Mouse (Mus musculus): ENCODE results near the gene Csde1. TPM values are rescaled to one million over a fixed set of nuclear protein-coding genes. Genes with fewer than 3 reads are reported as not detected.

Csde1 gene
- polyA plus RNA-seq (2015; fragmentation: Nextera tagmentation; extraction: Ambion mirVana), result 249 and 271 TPM in 2 replicates

DNA sequence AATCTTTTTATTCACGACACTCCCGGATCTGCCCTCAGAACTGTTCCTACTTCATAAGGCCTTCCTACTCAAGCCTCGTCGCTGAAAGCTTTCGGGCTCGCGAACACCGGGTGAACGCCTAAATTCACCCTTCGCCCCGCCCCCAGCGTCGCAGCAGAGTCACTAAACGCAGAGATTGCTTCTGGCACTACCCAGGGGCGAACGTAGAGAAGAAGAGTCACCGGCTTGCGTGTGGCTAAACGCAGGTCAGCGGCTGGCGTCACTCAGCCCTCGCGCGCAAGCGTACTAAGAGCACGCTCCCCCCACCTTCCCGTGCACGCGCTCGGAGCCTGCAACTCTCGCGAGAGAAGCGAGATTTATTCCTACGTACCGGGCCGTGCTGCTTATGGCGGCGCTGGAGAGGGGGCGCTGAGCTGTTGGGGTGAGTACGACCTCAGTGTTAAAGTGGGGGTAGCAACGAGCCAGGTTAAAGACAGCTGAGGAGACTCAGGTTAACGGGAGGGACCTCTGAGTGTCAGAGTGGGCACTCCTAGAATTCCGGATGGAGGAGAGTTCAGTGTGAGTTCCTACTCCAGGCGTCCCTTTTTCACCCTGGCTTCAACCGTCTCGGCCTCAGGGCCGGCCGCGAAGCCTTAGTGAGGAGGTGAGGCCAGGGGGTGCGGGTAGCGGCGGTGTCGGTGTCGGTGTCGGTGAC, at the start of gene Csde1:
Csde1 (plus strand) TSS at position 178 of the 694 bp plus-strand sequence.
- H3K4me2 ChIP-seq, result peak within 1 kb of the TSS; percentile 93
- H3K4me3 ChIP-seq, result peak within 1 kb of the TSS; percentile 94
- peak; percentile 90 for ATAC-seq (ENCODE audit: extremely low read depth, insufficient number of reproducible peaks, low FRiP score, low TSS enrichment)
- WGBS, result under 1% methylated on average over 55 of the region's 55 CpGs
- peak within 1 kb of the TSS; percentile 99 for H3K9ac ChIP-seq
- H3K27ac ChIP-seq (replicated peaks), result peak within 1 kb of the TSS; percentile 97
- H3K27me3 ChIP-seq (replicated peaks), result no peaks in the 10 kb centered on the region
- H3K4me1 ChIP-seq, result peaks cover 33% of the 10 kb centered on the region
- no peaks in the 10 kb centered on the region; the same call in 1 of the 2 replicates for H3K36me3 ChIP-seq
- H3K9me3 ChIP-seq, result no peaks in the 10 kb centered on the region

DNA sequence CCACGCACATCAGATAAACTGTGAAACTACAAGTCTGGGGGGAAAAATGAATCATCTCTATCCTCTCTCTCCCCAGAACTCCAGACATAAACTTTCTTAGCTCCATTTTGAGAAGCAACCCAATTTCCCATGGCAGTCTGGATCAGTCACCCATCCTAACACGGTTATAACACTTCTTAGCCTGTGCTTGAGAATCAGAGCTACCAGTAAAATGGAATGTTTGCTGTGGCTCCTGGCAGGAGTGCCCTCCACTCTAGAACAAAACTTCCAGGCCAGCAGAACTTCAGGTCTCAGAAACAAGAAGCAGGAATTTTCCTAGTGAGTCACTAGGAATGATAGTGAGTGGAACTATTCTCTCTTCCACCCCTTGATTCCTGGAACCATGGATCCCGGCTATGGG, 49.7 kb upstream of the Csde1 start:
- Histone ChIP-seq H3K4me1 (0 out of 2 replicates have a peak, but pooled peaks cover 3% of the 10 kb centered on the region), H3K27ac (replicated peaks) (no peak overlapping the region)
- WGBS, result 72% methylated on average over 3 of the region's 3 CpGs

DNA sequence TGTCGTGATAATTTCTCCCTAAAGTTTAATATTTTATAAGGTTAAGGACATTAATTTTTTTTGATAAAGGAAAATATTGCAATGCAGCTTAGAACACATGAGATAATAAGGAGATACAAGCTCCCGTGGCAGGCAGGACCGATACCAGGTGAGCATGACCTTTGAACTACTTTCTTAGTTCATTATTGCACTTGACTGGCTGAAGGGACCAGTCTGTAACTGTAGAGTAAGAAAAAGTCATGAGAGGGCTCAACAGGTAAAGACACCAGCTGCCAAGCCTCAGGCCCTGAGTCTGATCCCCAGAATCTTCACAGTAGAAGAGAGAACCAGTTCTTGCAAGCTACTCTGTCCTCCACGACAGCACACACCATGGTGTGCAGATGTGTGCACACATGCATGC, 43.3 kb upstream of the Csde1 start:
- no peak for ATAC-seq (ENCODE audit: extremely low read depth, insufficient number of reproducible peaks, low FRiP score, low TSS enrichment)
- H3K27ac ChIP-seq (replicated peaks), result no peak overlapping the region
- WGBS, result 76% methylated on average over 4 of the region's 4 CpGs
- no peaks in the 10 kb centered on the region for H3K27me3 ChIP-seq (replicated peaks)
- no peaks in the 10 kb centered on the region for H3K9me3 ChIP-seq
- H3K4me2 ChIP-seq, result no peak overlapping the region
- H3K9ac ChIP-seq, result no peak overlapping the region
- H3K4me1 ChIP-seq, result 0 out of 2 replicates have a peak, but pooled peaks cover 6% of the 10 kb centered on the region
- no peaks in the 10 kb centered on the region for H3K36me3 ChIP-seq
- H3K4me3 ChIP-seq, result no peak overlapping the region

More for the DNA sequence above, 49.7 kb upstream of the Csde1 start:
- Histone ChIP-seq H3K9me3 (no peaks in the 10 kb centered on the region), H3K27me3 (replicated peaks) (no peaks in the 10 kb centered on the region), H3K4me3 (no peak overlapping the region), H3K36me3 (no peaks in the 10 kb centered on the region), H3K4me2 (no peak overlapping the region), H3K9ac (no peak overlapping the region)
- ATAC-seq (ENCODE audit: extremely low read depth, insufficient number of reproducible peaks, low FRiP score, low TSS enrichment), result no peak

DNA sequence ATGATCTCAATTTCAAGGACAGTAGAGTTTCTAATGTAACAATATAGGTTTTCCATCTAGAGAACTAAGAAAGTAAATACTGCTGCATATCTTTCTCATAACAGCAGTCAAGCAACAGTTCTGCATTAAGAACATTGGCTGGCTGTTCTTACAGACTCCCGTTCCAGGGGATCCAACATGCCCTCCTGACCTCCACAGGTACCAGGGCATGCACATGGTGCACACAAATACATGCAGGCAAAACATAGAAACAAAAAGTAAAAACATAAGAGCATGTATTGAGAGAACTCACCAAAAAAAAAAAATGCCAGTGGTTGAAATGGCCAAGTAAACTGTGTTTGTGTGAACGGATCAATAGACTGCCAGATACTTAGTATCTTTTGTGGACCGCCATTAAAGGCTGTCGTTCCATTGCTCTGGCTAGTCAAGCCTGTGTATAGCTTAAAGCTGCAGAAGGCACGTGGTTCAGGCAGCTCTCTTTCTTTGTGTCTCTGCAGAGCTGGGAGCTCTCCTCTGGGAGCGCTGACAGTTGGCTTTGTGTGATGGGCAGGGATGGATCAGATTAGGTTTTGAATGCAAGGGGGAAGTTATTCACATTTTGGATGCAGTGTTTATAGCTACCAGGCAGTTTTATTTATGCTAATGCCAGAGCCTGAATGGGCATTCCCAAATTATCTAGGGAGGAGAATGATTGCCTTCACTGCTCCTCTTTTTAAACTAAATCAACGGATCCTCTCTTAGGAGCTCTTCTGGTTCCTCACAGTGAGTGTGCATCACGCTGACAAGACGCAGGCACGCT, 40.5 kb upstream of the Csde1 start:
- Histone ChIP-seq H3K9ac (no peak overlapping the region), H3K4me2 (peak overlapping the region; percentile 38), H3K27ac (replicated peaks) (no peak overlapping the region), H3K27me3 (replicated peaks) (no peaks in the 10 kb centered on the region), H3K4me3 (no peak overlapping the region), H3K36me3 (no peaks in the 10 kb centered on the region), H3K4me1 (0 out of 2 replicates have a peak, but pooled peaks cover 6% of the 10 kb centered on the region), H3K9me3 (no peaks in the 10 kb centered on the region)
- no peak for ATAC-seq (ENCODE audit: extremely low read depth, insufficient number of reproducible peaks, low FRiP score, low TSS enrichment)
- WGBS, result 33% methylated on average over 10 of the region's 10 CpGs

DNA sequence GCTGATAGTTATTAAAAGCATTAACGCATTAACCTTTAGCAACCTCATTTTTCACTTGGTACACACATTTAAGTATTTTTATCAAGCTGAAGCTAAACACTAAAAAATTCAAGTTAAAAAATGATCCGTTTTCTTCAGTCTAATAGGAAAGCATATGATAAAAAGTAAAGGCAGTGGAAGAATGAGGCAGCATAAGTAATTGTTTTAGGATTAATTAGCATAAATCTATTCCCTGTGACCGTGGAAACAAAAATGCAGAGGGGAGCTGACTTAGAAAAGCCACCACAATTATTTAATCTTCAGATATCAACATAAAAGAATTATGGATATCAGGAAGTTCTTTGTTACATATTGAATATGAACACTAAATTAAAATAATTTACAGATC, 39.9 kb upstream of the Csde1 start:
- H3K36me3 ChIP-seq, result no peaks in the 10 kb centered on the region
- 0 out of 2 replicates have a peak, but pooled peaks cover 6% of the 10 kb centered on the region for H3K4me1 ChIP-seq
- no peaks in the 10 kb centered on the region for H3K9me3 ChIP-seq
- H3K4me3 ChIP-seq, result no peak overlapping the region
- ATAC-seq (ENCODE audit: extremely low read depth, insufficient number of reproducible peaks, low FRiP score, low TSS enrichment), result no peak
- no peak overlapping the region for H3K27ac ChIP-seq (replicated peaks)
- peak overlapping the region; percentile 38 for H3K4me2 ChIP-seq
- H3K27me3 ChIP-seq (replicated peaks), result no peaks in the 10 kb centered on the region
- no peak overlapping the region for H3K9ac ChIP-seq
- WGBS, result 46% methylated on average over 3 of the region's 3 CpGs

DNA sequence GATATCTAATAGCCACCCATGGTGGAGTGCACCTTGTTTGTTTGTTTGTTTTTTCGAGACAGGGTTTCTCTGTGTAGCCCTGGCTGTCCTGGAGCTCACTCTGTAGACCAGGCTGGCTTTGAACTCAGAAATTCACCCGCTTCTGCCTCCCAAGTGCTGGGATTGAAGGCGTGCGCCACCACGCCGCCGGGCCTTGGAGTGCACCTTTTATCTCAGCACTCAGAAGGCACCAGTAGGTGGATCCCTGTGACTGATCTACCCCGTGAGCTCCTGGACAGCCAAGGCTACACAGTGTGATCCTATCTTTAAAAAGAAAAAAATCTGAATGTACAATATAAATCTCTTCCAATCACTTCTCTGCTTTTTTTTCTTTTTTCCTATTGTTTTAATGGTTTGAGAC, 29.2 kb upstream of the Csde1 start:
- ATAC-seq (ENCODE audit: extremely low read depth, insufficient number of reproducible peaks, low FRiP score, low TSS enrichment), result no peak
- Histone ChIP-seq H3K27me3 (replicated peaks) (no peaks in the 10 kb centered on the region), H3K4me2 (no peak overlapping the region), H3K36me3 (no peaks in the 10 kb centered on the region), H3K9ac (no peak overlapping the region), H3K27ac (replicated peaks) (no peak overlapping the region), H3K4me1 (peaks cover 14% of the 10 kb centered on the region), H3K4me3 (no peak overlapping the region), H3K9me3 (no peaks in the 10 kb centered on the region)
- 57% methylated on average over 8 of the region's 8 CpGs for WGBS

DNA sequence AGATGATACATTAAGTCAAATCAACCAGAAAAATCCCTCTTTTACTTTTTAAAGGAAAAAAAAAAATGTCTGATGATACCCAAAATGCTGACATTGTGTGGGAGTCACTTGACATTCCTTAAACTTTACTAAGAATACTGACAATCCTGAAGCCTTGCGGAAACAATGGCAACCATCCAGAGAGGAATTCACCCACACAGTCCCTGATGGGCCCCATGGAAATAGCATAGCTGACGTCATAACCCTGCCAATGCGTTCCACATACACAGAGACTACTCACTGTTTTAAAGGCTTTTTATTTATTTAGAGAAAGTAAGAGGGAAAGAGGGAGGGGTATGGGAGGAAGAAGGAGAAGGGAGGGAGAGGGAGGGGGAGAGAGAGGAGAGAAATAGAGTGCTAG, 27.3 kb upstream of the Csde1 start:
- H3K9me3 ChIP-seq, result no peaks in the 10 kb centered on the region
- H3K4me2 ChIP-seq, result no peak overlapping the region
- no peaks in the 10 kb centered on the region for H3K27me3 ChIP-seq (replicated peaks)
- no peak overlapping the region for H3K27ac ChIP-seq (replicated peaks)
- H3K36me3 ChIP-seq, result peaks cover 8% of the 10 kb centered on the region
- WGBS, result 28% methylated on average over 3 of the region's 3 CpGs
- no peak for ATAC-seq (ENCODE audit: extremely low read depth, insufficient number of reproducible peaks, low FRiP score, low TSS enrichment)
- H3K4me1 ChIP-seq, result peaks cover 29% of the 10 kb centered on the region
- no peak overlapping the region for H3K4me3 ChIP-seq
- H3K9ac ChIP-seq, result no peak overlapping the region

DNA sequence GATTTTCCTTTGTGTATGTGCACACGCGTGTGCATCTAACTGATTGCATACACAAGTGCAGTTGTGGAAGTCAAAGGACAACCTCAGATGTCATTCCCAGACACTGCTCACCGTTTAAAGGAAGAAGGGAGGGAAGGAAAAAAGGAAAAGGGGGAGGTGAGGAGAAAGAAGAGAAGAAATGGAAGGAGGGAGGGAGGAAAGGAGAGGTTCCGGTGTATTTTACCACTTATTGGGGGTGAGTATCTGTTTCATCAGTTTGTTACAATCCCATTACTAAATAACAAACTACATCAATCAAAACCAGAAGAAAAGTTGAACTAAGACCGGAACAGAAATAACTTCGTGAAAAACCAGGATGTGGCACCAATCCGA, 25.0 kb upstream of the Csde1 start:
- Histone ChIP-seq H3K27ac (replicated peaks) (peak overlapping the region; percentile 94), H3K4me2 (peak overlapping the region; percentile 75), H3K27me3 (replicated peaks) (no peaks in the 10 kb centered on the region), H3K9ac (peak overlapping the region; percentile 88), H3K4me3 (peak overlapping the region; percentile 69), H3K9me3 (peaks cover 2% of the 10 kb centered on the region; the same call in 1 of the 2 replicates), H3K4me1 (peaks cover 29% of the 10 kb centered on the region), H3K36me3 (peaks cover 30% of the 10 kb centered on the region)
- no peak for ATAC-seq (ENCODE audit: extremely low read depth, insufficient number of reproducible peaks, low FRiP score, low TSS enrichment)
- 49% methylated on average over 7 of the region's 7 CpGs for WGBS

DNA sequence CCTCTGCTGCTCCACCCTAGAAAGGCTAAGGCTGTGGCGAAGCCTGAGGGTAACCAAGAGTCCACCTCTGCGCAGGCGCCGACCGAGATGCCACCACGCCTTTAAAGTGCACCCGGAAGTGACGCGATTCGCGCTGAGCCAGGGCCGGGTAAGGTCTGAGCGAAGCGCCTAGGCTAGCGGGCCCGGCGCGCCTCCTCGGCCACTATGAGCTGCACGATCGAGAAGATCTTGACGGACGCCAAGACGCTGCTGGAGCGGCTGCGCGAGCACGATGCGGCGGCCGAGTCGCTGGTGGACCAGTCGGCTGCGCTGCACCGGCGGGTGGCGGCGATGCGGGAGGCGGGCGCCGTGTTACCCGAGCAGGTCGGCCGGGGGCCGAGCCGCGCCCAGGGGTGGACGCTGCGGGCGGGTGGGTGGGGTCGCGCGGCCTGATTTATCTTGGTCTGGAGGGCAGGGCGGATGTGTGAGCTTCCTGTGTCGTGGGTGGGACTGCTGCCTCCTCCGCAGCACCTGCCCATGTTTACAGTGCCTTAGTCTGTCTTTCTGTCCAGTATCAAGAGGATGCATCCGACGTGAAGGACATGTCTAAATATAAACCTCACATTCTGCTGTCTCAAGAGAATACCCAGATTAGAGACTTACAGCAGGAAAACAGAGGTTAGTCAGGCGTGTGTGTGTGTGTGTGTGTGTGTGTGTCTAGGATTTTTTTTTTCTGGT, 24.5 kb upstream of the Csde1 start, which contains the start of gene Sike1:
Sike1 (plus strand) TSS at position 104 of the 717 bp plus-strand sequence.
- peak within 1 kb of the TSS; percentile 69 for H3K4me3 ChIP-seq

DNA sequence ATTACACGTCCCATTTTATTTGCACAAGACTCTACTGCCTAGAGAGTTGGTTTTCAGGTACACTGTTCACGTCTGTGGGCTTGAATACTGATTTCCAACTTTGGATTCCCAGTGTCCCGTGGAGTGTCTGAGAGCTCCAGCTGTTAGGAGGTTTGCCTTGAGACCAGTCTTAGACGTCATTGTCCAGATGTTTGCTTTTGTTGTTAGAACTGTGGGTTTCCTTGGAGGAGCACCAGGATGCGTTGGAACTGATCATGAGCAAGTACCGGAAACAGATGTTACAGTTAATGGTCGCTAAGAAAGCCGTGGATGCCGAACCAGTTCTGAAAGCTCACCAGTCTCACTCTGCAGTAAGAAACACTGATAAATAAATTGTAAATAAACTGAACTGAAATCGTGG, 23.2 kb upstream of the Csde1 start:
- Histone ChIP-seq H3K4me1 (peaks cover 29% of the 10 kb centered on the region), H3K27me3 (replicated peaks) (no peaks in the 10 kb centered on the region), H3K9ac (no peak overlapping the region), H3K27ac (replicated peaks) (no peak overlapping the region), H3K4me3 (no peak overlapping the region), H3K36me3 (peaks cover 47% of the 10 kb centered on the region), H3K9me3 (peaks cover 3% of the 10 kb centered on the region; the same call in 1 of the 2 replicates), H3K4me2 (peak overlapping the region; percentile 75)
- WGBS, result 79% methylated on average over 10 of the region's 10 CpGs
- no peak for ATAC-seq (ENCODE audit: extremely low read depth, insufficient number of reproducible peaks, low FRiP score, low TSS enrichment)

More for the DNA sequence above, 24.5 kb upstream of the Csde1 start, which contains the start of gene Sike1:
- ATAC-seq (ENCODE audit: extremely low read depth, insufficient number of reproducible peaks, low FRiP score, low TSS enrichment), result peak; percentile 95
- peaks cover 36% of the 10 kb centered on the region for H3K36me3 ChIP-seq
- peaks cover 29% of the 10 kb centered on the region for H3K4me1 ChIP-seq
- peak within 1 kb of the TSS; percentile 88 for H3K9ac ChIP-seq
- H3K27ac ChIP-seq (replicated peaks), result peak within 1 kb of the TSS; percentile 94
- H3K4me2 ChIP-seq, result peak within 1 kb of the TSS; percentile 75
- H3K27me3 ChIP-seq (replicated peaks), result no peaks in the 10 kb centered on the region
- WGBS, result under 1% methylated on average over 60 of the region's 60 CpGs
- peaks cover 3% of the 10 kb centered on the region; the same call in 1 of the 2 replicates for H3K9me3 ChIP-seq

DNA sequence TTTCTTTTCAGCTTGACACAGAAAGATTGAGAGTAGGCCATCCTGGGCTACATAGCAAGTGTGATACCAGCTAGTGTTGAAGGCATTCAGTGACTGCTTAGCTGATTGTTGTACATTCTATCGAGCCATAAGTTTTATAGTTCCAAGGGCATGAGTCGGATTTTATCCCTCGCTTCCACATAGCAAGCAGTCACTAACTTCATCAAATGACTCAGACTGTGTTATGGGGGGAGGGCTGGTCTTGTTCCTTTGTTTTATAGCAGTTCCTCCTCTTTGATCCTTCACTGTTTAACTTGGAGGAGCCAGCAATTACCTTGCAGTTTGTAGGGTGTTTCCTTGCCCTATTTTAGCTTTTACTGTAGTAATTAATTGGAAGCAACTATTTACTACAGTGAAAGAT, 22.6 kb upstream of the Csde1 start:
- H3K4me1 ChIP-seq, result peaks cover 28% of the 10 kb centered on the region
- WGBS, result 79% methylated on average over 3 of the region's 3 CpGs
- H3K4me3 ChIP-seq, result no peak overlapping the region
- ATAC-seq (ENCODE audit: extremely low read depth, insufficient number of reproducible peaks, low FRiP score, low TSS enrichment), result no peak
- no peak overlapping the region for H3K4me2 ChIP-seq
- peaks cover 3% of the 10 kb centered on the region; the same call in 1 of the 2 replicates for H3K9me3 ChIP-seq
- H3K27ac ChIP-seq (replicated peaks), result no peak overlapping the region
- no peak overlapping the region for H3K9ac ChIP-seq
- peaks cover 52% of the 10 kb centered on the region for H3K36me3 ChIP-seq
- H3K27me3 ChIP-seq (replicated peaks), result no peaks in the 10 kb centered on the region

All from heart, embryonic 13.5 days (tissue).